In genomic region chr11:53734970-53735681, GRCm38 (mm10) we compare ENCODE assay signal across 12 mouse cellular contexts. TPM values are rescaled to one million over a fixed set of nuclear protein-coding genes. Genes with fewer than 3 reads are reported as not detected.
DNase-seq lines count a peak whose midpoint lies in the region; ATAC-seq lines count a peak whose summit lies in the region.
"Had no signal": no experiment of that assay in that cellular context is flagged by ENCODE, and none has a peak within 500 bp of the region (broad histone marks: within the 10 kb centered on the region; RNA-seq: fewer than 3 reads in every experiment).

No protein-coding gene starts in this region.

- no peak for DNase-seq in heart, postnatal 4 days
- no peak for DNase-seq in midbrain, embryonic 10.5 days (ENCODE audit: low spot score)
- DNase-seq in hindbrain, embryonic 14.5 days (ENCODE audit: low spot score), result no peak
- no peak for DNase-seq in adipocyte (ENCODE audit: low spot score)

- H3K4me2 ChIP-seq in heart, embryonic 15.5 days, result peak overlapping the region; percentile 59; the same call in 1 of the 2 replicates
- peak overlapping the region; percentile 46; the same call in 1 of the 2 replicates for H3K4me2 ChIP-seq in midbrain, embryonic 15.5 days
- H3K4me2 ChIP-seq in hindbrain, embryonic 14.5 days (replicated peaks), result peak overlapping the region; percentile 46; the same call in 1 of the 2 replicates
- H3K4me2 ChIP-seq in midbrain, embryonic 16.5 days (ENCODE audit: low read length), result peak overlapping the region; percentile 52; the same call in 1 of the 2 replicates
- no peak overlapping the region for H3K4me2 ChIP-seq in kidney, embryonic 16.5 days (replicated peaks; ENCODE audit: low read depth, low read length)

- no peaks in the 10 kb centered on the region for H3K36me3 ChIP-seq in heart, embryonic 15.5 days
- no peaks in the 10 kb centered on the region for H3K36me3 ChIP-seq in midbrain, embryonic 15.5 days (replicated peaks)
- no peaks in the 10 kb centered on the region for H3K36me3 ChIP-seq in midbrain, embryonic 10.5 days
- H3K36me3 ChIP-seq in hindbrain, embryonic 14.5 days (replicated peaks; ENCODE audit: control insufficient read depth, insufficient read depth), result no peaks in the 10 kb centered on the region
- no peaks in the 10 kb centered on the region for H3K36me3 ChIP-seq in midbrain, embryonic 16.5 days (ENCODE audit: control insufficient read depth, insufficient read depth, low read length)
- no peaks in the 10 kb centered on the region for H3K36me3 ChIP-seq in kidney, embryonic 16.5 days (ENCODE audit: insufficient read depth, low read length)

- no peaks in the 10 kb centered on the region for H3K4me1 ChIP-seq in heart, embryonic 15.5 days (replicated peaks)
- no peaks in the 10 kb centered on the region for H3K4me1 ChIP-seq in midbrain, embryonic 15.5 days
- no peaks in the 10 kb centered on the region for H3K4me1 ChIP-seq in midbrain, embryonic 10.5 days
- no peaks in the 10 kb centered on the region for H3K4me1 ChIP-seq in hindbrain, embryonic 14.5 days (replicated peaks; ENCODE audit: control insufficient read depth, insufficient read depth, low read length)
- H3K4me1 ChIP-seq in midbrain, embryonic 16.5 days (ENCODE audit: control insufficient read depth, insufficient read depth, low read length), result no peaks in the 10 kb centered on the region
- no peaks in the 10 kb centered on the region for H3K4me1 ChIP-seq in kidney, embryonic 16.5 days (ENCODE audit: insufficient read depth, low read length)

- WGBS in heart, embryonic 15.5 days, result 66% methylated on average over 18 of the region's 18 CpGs
- WGBS in midbrain, embryonic 15.5 days, result 72% methylated on average over 18 of the region's 18 CpGs
- 73% methylated on average over 18 of the region's 18 CpGs for WGBS in midbrain, embryonic 10.5 days
- WGBS in hindbrain, embryonic 14.5 days, result 75% methylated on average over 18 of the region's 18 CpGs
- 71% methylated on average over 18 of the region's 18 CpGs for WGBS in midbrain, embryonic 16.5 days
- 73% methylated on average over 18 of the region's 18 CpGs for WGBS in kidney, embryonic 16.5 days

- H3K4me3 ChIP-seq in heart, embryonic 15.5 days, result no peak overlapping the region
- H3K4me3 ChIP-seq in midbrain, embryonic 15.5 days, result no peak overlapping the region
- H3K4me3 ChIP-seq in midbrain, embryonic 10.5 days, result no peak overlapping the region
- no peak overlapping the region for H3K4me3 ChIP-seq in hindbrain, embryonic 14.5 days (replicated peaks; ENCODE audit: low read length)
- no peak overlapping the region for H3K4me3 ChIP-seq in midbrain, embryonic 16.5 days (ENCODE audit: low read depth, low read length)
- H3K4me3 ChIP-seq in kidney, embryonic 16.5 days (ENCODE audit: low read length), result no peak overlapping the region

- ATAC-seq in heart, embryonic 15.5 days (replicated peaks; ENCODE audit: insufficient number of reproducible peaks, insufficient read depth, low FRiP score, low read depth), result no peak
- no peak for ATAC-seq in midbrain, embryonic 15.5 days (replicated peaks)
- ATAC-seq in hindbrain, embryonic 14.5 days (ENCODE audit: low FRiP score), result no peak
- no peak for ATAC-seq in midbrain, embryonic 16.5 days
- no peak for ATAC-seq in kidney, embryonic 16.5 days (ENCODE audit: low FRiP score, low TSS enrichment)

- no peak overlapping the region for H3K9ac ChIP-seq in heart, embryonic 15.5 days
- H3K9ac ChIP-seq in midbrain, embryonic 15.5 days, result no peak overlapping the region
- no peak overlapping the region for H3K9ac ChIP-seq in hindbrain, embryonic 14.5 days
- no peak overlapping the region for H3K9ac ChIP-seq in midbrain, embryonic 16.5 days (ENCODE audit: low read depth, low read length)
- H3K9ac ChIP-seq in kidney, embryonic 16.5 days (replicated peaks; ENCODE audit: low read length), result no peak overlapping the region

- no peaks in the 10 kb centered on the region for H3K9me3 ChIP-seq in heart, embryonic 15.5 days (replicated peaks)
- H3K9me3 ChIP-seq in midbrain, embryonic 15.5 days, result no peaks in the 10 kb centered on the region
- no peaks in the 10 kb centered on the region for H3K9me3 ChIP-seq in midbrain, embryonic 10.5 days (replicated peaks)
- H3K9me3 ChIP-seq in hindbrain, embryonic 14.5 days (ENCODE audit: control insufficient read depth, low read length), result no peaks in the 10 kb centered on the region
- no peaks in the 10 kb centered on the region for H3K9me3 ChIP-seq in midbrain, embryonic 16.5 days (replicated peaks; ENCODE audit: control insufficient read depth, low read length, poor library complexity, severe bottlenecking)
- no peaks in the 10 kb centered on the region for H3K9me3 ChIP-seq in kidney, embryonic 16.5 days (ENCODE audit: low read length)

- H3K27ac ChIP-seq in heart, embryonic 15.5 days, result no peak overlapping the region
- H3K27ac ChIP-seq in midbrain, embryonic 15.5 days, result no peak overlapping the region
- no peak overlapping the region for H3K27ac ChIP-seq in midbrain, embryonic 10.5 days (replicated peaks)
- no peak overlapping the region for H3K27ac ChIP-seq in hindbrain, embryonic 14.5 days
- no peak overlapping the region for H3K27ac ChIP-seq in midbrain, embryonic 16.5 days (ENCODE audit: low read length)
- H3K27ac ChIP-seq in kidney, embryonic 16.5 days (ENCODE audit: low read length), result no peak overlapping the region
- H3K27ac ChIP-seq: gastrocnemius, adult 2 months had no signal

- no peaks in the 10 kb centered on the region for H3K27me3 ChIP-seq in heart, embryonic 15.5 days
- H3K27me3 ChIP-seq in midbrain, embryonic 15.5 days (replicated peaks), result no peaks in the 10 kb centered on the region
- H3K27me3 ChIP-seq in midbrain, embryonic 10.5 days (ENCODE audit: low read depth, poor library complexity, severe bottlenecking), result no peaks in the 10 kb centered on the region
- H3K27me3 ChIP-seq in hindbrain, embryonic 14.5 days (ENCODE audit: control insufficient read depth, insufficient read depth, low read length), result no peaks in the 10 kb centered on the region
- no peaks in the 10 kb centered on the region for H3K27me3 ChIP-seq in midbrain, embryonic 16.5 days (ENCODE audit: control insufficient read depth, insufficient read depth, low read depth, low read length)
- no peaks in the 10 kb centered on the region for H3K27me3 ChIP-seq in kidney, embryonic 16.5 days (ENCODE audit: insufficient read depth, low read length)

RNA-seq across cellular contexts. Expression of gene Il5, which starts 14.5 kb away (rescaled TPM):
- not detected in 2 replicates for polyA plus RNA-seq in heart, embryonic 15.5 days (2015; fragmentation: Nextera tagmentation; extraction: Ambion mirVana)
- total RNA-seq in heart, postnatal 4 days (2021), result not detected
- not detected in 2 replicates for polyA plus RNA-seq in midbrain, embryonic 15.5 days (2015; fragmentation: Nextera tagmentation; extraction: Ambion mirVana)
- polyA plus RNA-seq in midbrain, embryonic 10.5 days (2016; fragmentation: Nextera tagmentation; extraction: Ambion mirVana), result not detected in 2 replicates
- polyA plus RNA-seq in hindbrain, embryonic 14.5 days (2014; fragmentation: Nextera tagmentation; extraction: Ambion mirVana), result not detected in 2 replicates
- not detected in 2 replicates for polyA plus RNA-seq in midbrain, embryonic 16.5 days (2015; fragmentation: Nextera tagmentation; extraction: Ambion mirVana)
- not detected in 2 replicates for polyA plus RNA-seq in kidney, embryonic 16.5 days (2015; fragmentation: Nextera tagmentation; extraction: Ambion mirVana)
- total RNA-seq: gastrocnemius, adult 2 months; heart, postnatal 36 days; left cerebral cortex, postnatal 14 days had no signal
- polyA plus RNA-seq: neural tube, embryonic 11.5 days had no signal

RNA-seq across cellular contexts. Expression of gene Rad50, which starts 28.0 kb away (rescaled TPM):
- polyA plus RNA-seq in heart, embryonic 15.5 days (2015; fragmentation: Nextera tagmentation; extraction: Ambion mirVana), result 17.3 and 19.5 TPM in 2 replicates
- total RNA-seq in heart, postnatal 4 days (2021), result 10 to 100 TPM; 13.0 to 13.5 TPM
- polyA plus RNA-seq in midbrain, embryonic 15.5 days (2015; fragmentation: Nextera tagmentation; extraction: Ambion mirVana), result 10.5 and 11.5 TPM in 2 replicates
- polyA plus RNA-seq in midbrain, embryonic 10.5 days (2016; fragmentation: Nextera tagmentation; extraction: Ambion mirVana), result 21.2 and 22.6 TPM in 2 replicates
- 10.7 and 10.8 TPM in 2 replicates for polyA plus RNA-seq in hindbrain, embryonic 14.5 days (2014; fragmentation: Nextera tagmentation; extraction: Ambion mirVana)
- polyA plus RNA-seq in midbrain, embryonic 16.5 days (2015; fragmentation: Nextera tagmentation; extraction: Ambion mirVana), result 11.0 and 11.7 TPM in 2 replicates
- 24.9 TPM in 2 replicates for polyA plus RNA-seq in kidney, embryonic 16.5 days (2015; fragmentation: Nextera tagmentation; extraction: Ambion mirVana)

RNA-seq across cellular contexts. Expression of gene Irf1, which starts 34.7 kb away (rescaled TPM):
- 10.2 and 24.9 TPM in 2 replicates for polyA plus RNA-seq in heart, embryonic 15.5 days (2015; fragmentation: Nextera tagmentation; extraction: Ambion mirVana)
- 10 to 100 TPM; 11.8 to 12.2 TPM for total RNA-seq in heart, postnatal 4 days (2021)
- polyA plus RNA-seq in midbrain, embryonic 15.5 days (2015; fragmentation: Nextera tagmentation; extraction: Ambion mirVana), result 2.6 and 3.1 TPM in 2 replicates
- 3.6 and 3.8 TPM in 2 replicates for polyA plus RNA-seq in midbrain, embryonic 10.5 days (2016; fragmentation: Nextera tagmentation; extraction: Ambion mirVana)
- polyA plus RNA-seq in hindbrain, embryonic 14.5 days (2014; fragmentation: Nextera tagmentation; extraction: Ambion mirVana), result 2.7 and 3.1 TPM in 2 replicates
- polyA plus RNA-seq in midbrain, embryonic 16.5 days (2015; fragmentation: Nextera tagmentation; extraction: Ambion mirVana), result 2.0 and 2.2 TPM in 2 replicates
- 16.9 and 17.4 TPM in 2 replicates for polyA plus RNA-seq in kidney, embryonic 16.5 days (2015; fragmentation: Nextera tagmentation; extraction: Ambion mirVana)

RNA-seq across cellular contexts. Expression of gene Gm17334, which starts 37.9 kb away (rescaled TPM):
- 0.15 TPM in 1 of 2 replicates, not detected in the other for polyA plus RNA-seq in heart, embryonic 15.5 days (2015; fragmentation: Nextera tagmentation; extraction: Ambion mirVana)
- not detected for total RNA-seq in heart, postnatal 4 days (2021)
- not detected in 2 replicates for polyA plus RNA-seq in midbrain, embryonic 15.5 days (2015; fragmentation: Nextera tagmentation; extraction: Ambion mirVana)
- not detected in 2 replicates for polyA plus RNA-seq in midbrain, embryonic 10.5 days (2016; fragmentation: Nextera tagmentation; extraction: Ambion mirVana)
- not detected in 2 replicates for polyA plus RNA-seq in hindbrain, embryonic 14.5 days (2014; fragmentation: Nextera tagmentation; extraction: Ambion mirVana)
- polyA plus RNA-seq in midbrain, embryonic 16.5 days (2015; fragmentation: Nextera tagmentation; extraction: Ambion mirVana), result not detected in 2 replicates
- polyA plus RNA-seq in kidney, embryonic 16.5 days (2015; fragmentation: Nextera tagmentation; extraction: Ambion mirVana), result 0.27 and 0.30 TPM in 2 replicates
- polyA plus RNA-seq: neural tube, embryonic 11.5 days had no signal
